Mouse (Mus musculus): ENCODE results near the gene AW822073. TPM values are rescaled to one million over a fixed set of nuclear protein-coding genes. Genes with fewer than 3 reads are reported as not detected.
"Not testable (repeated sequence)": the region's sequence is repeated elsewhere in the genome, so short reads cannot be mapped to it uniquely, and the experiment has no call there.

Gene AW822073
- not detected in 2 replicates for polyA plus RNA-seq (2015; fragmentation: Nextera tagmentation; extraction: Ambion mirVana)

DNA sequence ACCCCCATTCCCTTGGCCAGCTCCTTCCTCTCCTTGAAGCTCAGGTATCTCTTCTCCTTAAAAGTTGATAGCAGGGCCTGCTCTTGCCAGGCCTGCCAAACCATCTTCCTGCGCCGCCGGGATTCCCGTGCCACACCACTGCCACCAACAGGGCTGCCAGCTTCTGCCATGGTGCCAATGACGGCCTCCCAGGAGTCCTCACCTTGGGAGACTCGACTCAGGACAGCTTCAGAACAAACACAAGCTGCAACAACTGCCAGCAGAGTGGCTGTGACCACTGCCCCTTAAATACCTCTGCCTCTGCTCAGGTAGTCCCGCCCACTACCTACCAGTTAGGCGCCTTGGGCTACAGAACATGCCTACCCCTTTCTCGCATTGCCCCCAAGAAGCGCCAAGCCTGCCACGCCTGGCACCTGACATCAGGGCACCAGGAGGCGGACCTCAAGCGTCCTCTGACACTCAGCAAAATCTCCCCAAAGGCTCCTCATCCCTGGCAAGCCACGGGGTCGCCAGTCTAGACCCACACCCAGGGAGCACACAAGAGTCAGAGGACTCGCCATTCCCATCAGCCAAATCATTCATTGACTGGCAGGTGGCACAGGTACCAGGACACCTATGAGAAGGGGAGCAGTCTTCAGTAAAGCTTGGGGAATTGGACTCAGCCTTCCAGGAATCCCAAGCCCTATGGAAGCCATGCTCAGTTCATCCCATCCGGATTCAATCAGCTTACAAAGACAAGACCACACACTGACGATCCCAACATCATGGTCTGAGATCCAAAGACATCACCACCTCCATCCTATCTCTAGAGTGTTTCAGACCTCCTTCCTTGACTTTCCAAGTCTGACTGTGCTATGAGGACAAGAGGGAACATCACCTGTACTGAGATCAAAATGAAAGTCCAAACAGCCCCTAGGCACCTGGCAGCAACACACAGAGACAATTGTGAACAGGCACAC, at the start of gene AW822073:
TSS of gene AW822073 (minus strand) at position 104 of the 959 bp plus-strand sequence.
- not testable (repeated sequence) for H3K4me2 ChIP-seq; H3K27me3 ChIP-seq; H3K4me3 ChIP-seq; H3K9me3 ChIP-seq; ATAC-seq (ENCODE audit: low FRiP score, low read depth); H3K27ac ChIP-seq (replicated peaks); H3K36me3 ChIP-seq; H3K4me1 ChIP-seq (replicated peaks); H3K9ac ChIP-seq
- WGBS = 89% methylated on average over 18 of the region's 18 CpGs

DNA sequence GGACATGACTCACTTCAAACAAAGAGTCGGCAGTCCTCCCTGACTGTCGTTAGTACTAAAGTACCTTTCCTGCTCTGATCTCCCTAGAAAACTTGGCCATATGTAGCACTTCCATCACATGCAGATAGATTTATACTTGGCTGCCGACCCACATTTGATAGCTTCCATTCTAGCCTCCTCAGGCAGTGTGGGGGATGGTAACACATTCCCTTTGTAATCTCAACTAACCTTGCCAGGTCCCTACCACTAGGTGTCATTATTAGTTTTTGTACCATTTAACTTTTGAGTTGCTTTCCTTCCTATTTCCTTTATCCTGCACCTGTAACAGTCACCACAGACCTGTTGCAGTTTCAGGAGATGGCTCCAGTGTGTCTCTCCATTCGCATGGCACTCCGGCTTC, 33.7 kb upstream of the AW822073 start:
- Histone ChIP-seq H3K27me3 (no peaks in the 10 kb centered on the region), H3K9me3 (no peaks in the 10 kb centered on the region), H3K36me3 (peaks cover 40% of the 10 kb centered on the region), H3K4me1 (replicated peaks) (peaks cover 17% of the 10 kb centered on the region), H3K27ac (replicated peaks) (no peak overlapping the region), H3K9ac (no peak overlapping the region), H3K4me3 (no peak overlapping the region), H3K4me2 (no peak overlapping the region)
- no peak for ATAC-seq (ENCODE audit: low FRiP score, low read depth)
- WGBS = 83% methylated on average over 5 of the region's 5 CpGs

DNA sequence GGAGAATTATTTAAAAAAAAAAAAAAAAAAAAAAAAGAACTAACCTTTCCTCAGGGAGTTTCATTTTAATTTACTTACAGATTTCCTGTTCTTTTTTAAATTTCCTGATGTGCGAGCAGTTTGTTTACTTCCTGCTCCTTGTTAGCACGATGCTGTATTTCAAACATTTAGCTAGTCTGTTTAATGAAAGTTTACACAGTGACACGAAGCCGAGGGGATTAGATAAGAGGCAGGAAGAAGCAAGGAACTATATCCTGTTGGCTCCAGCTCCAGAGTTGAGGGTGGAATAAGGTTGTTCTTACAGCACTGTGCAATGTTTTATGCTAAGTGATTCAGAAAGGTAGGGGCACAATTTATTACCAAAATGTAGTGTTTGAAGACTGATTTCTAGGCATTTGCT, 31.2 kb upstream of the AW822073 start:
- 7% methylated on average over 4 of the region's 4 CpGs for WGBS
- H3K9ac ChIP-seq = peak overlapping the region; percentile 91
- H3K36me3 ChIP-seq = peaks cover 22% of the 10 kb centered on the region
- H3K4me2 ChIP-seq = peak overlapping the region; percentile 69
- H3K4me3 ChIP-seq = peak overlapping the region; percentile 93
- H3K4me1 ChIP-seq (replicated peaks) = peaks cover 17% of the 10 kb centered on the region
- peak overlapping the region; percentile 87; the same call in 1 of the 2 replicates for H3K27ac ChIP-seq (replicated peaks)
- H3K9me3 ChIP-seq = no peaks in the 10 kb centered on the region
- no peak for ATAC-seq (ENCODE audit: low FRiP score, low read depth)
- no peaks in the 10 kb centered on the region for H3K27me3 ChIP-seq

DNA sequence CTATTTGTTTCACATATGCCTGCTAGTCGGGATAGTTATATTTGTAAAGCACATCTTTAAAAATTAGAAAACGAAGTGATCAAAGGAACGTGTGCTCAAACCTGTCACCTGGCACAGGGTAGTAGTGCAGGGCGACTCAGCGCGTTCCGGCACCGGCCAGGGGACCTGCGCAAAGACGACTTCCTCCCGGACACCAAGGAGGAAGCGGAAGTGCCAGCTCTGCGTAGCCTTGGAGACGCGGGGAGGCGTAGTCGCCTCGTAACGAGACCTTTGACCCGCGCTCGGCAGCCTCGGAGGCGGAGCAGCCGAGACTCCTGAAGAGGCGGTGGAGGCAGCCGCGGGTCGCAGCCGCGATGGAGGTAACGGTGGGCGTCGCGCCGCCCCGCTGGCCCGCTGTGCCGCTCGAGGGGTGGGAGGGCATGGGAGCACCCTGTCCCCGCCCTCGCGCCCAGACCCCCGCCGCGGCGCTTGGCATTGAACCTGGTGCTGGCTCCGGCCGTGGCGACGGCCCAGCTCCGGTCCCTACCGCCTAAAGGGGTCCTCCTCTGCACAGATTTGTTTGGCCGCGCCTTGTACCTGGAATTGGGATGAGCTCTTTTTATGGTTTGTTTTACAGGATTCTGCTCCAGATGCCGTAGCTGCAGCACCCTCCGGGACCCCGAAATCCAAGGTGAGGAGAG, 30.6 kb upstream of the AW822073 start, which contains the start of gene Gcc2:
TSS of gene Gcc2 (plus strand) at position 285 of the 680 bp plus-strand sequence.
- Histone ChIP-seq H3K27ac (replicated peaks) (peak within 1 kb of the TSS; percentile 87), H3K4me1 (replicated peaks) (peaks cover 17% of the 10 kb centered on the region), H3K27me3 (no peaks in the 10 kb centered on the region), H3K4me3 (peak within 1 kb of the TSS; percentile 93), H3K4me2 (peak within 1 kb of the TSS; percentile 69), H3K9me3 (no peaks in the 10 kb centered on the region), H3K36me3 (peaks cover 18% of the 10 kb centered on the region), H3K9ac (peak within 1 kb of the TSS; percentile 91)
- WGBS = under 1% methylated on average over 44 of the region's 58 CpGs
- ATAC-seq (ENCODE audit: low FRiP score, low read depth) = peak; percentile 99

DNA sequence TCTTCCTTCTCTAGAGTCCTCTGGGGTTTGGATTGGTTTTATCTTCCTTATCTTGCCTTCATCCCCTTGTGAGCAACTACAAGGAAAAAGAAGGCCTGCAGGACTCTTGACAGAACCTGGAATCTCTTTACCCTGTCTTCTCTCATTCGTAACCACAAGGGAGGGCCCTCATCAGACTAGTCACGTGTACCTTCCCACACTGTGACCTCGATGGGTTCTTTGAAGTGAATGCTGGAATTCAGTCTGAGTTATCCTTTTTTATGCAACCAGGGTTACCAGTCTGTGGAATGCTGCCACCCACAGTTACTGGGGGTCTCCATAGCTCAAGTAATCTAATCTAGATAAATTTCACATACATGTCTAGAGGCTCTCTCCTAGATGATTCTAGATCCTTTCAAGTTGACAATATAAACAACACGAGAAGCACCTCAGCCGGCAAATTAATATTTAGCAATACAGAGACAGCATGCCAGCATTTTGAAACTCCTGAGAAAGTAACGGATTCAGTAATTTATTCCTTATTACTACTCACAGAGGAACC, 30.0 kb upstream of the AW822073 start:
- Histone ChIP-seq H3K4me1 (replicated peaks) (peaks cover 17% of the 10 kb centered on the region), H3K4me2 (peak overlapping the region; percentile 69), H3K27me3 (no peaks in the 10 kb centered on the region), H3K9me3 (no peaks in the 10 kb centered on the region), H3K9ac (peak overlapping the region; percentile 91), H3K4me3 (peak overlapping the region; percentile 93), H3K27ac (replicated peaks) (peak overlapping the region; percentile 87), H3K36me3 (peaks cover 11% of the 10 kb centered on the region)
- peak; percentile 36 for ATAC-seq (ENCODE audit: low FRiP score, low read depth)
- WGBS = 20% methylated on average over 6 of the region's 6 CpGs

DNA sequence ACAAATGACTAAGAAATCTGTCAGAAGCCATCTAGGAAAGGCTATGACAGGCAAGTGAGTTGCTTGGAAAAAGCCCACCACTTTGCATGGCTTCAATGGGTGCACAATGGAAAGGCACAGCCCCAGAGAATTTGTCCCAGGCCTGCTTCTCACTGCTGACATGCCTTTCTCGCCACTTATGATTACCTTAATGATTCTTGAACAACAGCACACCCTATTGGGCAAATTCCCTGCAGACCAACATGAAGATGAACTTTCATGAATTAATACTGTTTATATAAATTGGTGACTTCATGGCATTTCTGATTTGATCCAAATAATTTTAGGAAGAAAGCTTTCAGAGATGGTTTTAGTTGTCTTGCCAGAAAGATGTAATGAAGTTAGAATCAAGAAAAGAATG, 24.8 kb upstream of the AW822073 start:
- H3K9ac ChIP-seq = no peak overlapping the region
- ATAC-seq (ENCODE audit: low FRiP score, low read depth) = no peak
- H3K4me2 ChIP-seq = no peak overlapping the region
- no peak overlapping the region for H3K4me3 ChIP-seq
- WGBS = 21% methylated on average over 1 of the region's 1 CpGs
- H3K27ac ChIP-seq (replicated peaks) = no peak overlapping the region
- H3K36me3 ChIP-seq = no peaks in the 10 kb centered on the region
- H3K4me1 ChIP-seq (replicated peaks) = peaks cover 3% of the 10 kb centered on the region
- no peaks in the 10 kb centered on the region for H3K27me3 ChIP-seq
- no peaks in the 10 kb centered on the region for H3K9me3 ChIP-seq

DNA sequence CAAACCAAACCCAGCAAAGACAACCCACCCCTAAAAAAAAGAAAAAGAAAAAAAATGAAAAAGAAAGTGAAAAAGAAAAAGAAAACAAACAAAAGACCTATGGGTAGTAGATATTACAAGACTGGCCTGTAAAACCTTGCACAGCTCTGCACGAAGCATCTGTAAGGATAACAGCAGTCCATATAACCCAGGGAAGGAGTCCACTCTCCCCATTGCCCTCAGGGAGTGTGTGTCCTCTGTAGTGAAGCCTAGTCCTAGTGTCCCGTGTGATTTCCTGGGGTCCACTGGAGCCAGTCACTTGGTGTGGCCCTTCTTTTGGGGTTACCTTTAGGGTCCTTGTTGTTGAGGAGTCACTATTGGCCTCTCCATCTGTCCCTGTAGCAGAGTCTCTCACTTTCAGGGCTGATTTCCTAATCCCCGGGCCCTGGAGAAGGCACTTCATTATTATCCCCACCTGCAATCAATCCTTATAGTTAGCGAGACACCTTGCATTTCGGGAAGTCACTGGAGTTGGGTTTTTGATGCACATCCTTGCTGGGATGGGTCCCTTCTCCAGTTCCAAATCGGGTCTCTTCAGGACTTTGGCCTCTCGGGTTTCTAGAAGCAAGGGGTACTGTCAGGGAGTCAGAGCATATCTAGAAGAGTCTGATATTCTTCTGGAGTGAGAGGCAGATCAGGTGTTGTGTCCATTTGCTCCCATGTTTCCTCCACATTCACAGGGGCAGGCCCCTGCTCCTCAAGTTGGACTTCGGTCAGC, 14.4 kb upstream of the AW822073 start:
- H3K27ac ChIP-seq (replicated peaks); H3K27me3 ChIP-seq; H3K4me3 ChIP-seq; H3K4me2 ChIP-seq; H3K36me3 ChIP-seq; H3K9me3 ChIP-seq; H3K4me1 ChIP-seq (replicated peaks); H3K9ac ChIP-seq: not testable (repeated sequence)
- 88% methylated on average over 8 of the region's 8 CpGs for WGBS
- ATAC-seq (ENCODE audit: low FRiP score, low read depth) = peak; percentile 78; the same call in 1 of the 2 replicates

DNA sequence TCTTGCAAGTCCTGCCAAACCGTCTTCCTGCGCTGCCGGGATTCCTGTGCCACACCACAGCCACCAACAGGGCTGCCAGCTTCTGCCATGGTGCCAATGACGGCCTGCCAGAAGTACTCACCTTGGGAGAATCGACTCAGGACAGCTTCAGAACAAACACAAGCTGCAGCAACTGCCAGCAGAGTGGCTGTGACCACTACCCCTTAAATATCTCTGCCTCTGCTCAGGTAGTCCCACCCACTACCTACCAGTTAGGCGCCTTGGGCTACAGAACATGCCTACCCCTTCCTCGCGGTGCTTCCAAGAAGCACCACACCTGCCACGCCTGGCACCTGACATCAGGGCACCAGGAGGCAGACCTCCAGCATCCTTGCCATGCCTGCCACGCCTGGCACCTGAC, 11.9 kb upstream of the AW822073 start, which contains the start of gene Gm4981:
TSS of gene Gm4981 (minus strand) at position 89 of the 400 bp plus-strand sequence.
- no peak for ATAC-seq (ENCODE audit: low FRiP score, low read depth)
- no peaks in the 10 kb centered on the region for H3K27me3 ChIP-seq
- H3K27ac ChIP-seq (replicated peaks) = no peak within 1 kb of the TSS
- WGBS = 88% methylated on average over 10 of the region's 10 CpGs
- H3K4me2 ChIP-seq = no peak within 1 kb of the TSS
- H3K9ac ChIP-seq = no peak within 1 kb of the TSS
- H3K9me3 ChIP-seq = peaks cover 12% of the 10 kb centered on the region
- no peak within 1 kb of the TSS for H3K4me3 ChIP-seq
- no peaks in the 10 kb centered on the region for H3K36me3 ChIP-seq
- no peaks in the 10 kb centered on the region for H3K4me1 ChIP-seq (replicated peaks)

DNA sequence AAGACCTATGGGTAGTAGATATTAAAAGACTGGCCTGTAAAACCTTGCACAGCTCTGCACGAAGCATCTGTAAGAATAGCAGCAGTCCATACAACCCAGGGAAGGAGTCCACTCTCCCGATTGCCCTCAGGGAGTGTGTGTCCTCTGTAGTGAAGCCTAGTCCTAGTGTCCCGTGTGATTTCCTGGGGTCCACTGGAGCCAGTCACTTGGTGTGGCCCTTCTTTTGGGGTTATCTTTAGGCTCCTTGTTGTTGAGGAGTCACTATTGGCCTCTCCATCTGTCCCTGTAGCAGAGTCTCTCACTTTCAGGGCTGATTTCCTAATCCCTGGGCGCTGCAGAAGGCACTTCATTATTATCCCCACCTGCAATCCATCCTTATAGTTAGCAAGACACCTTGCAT, 10.3 kb upstream of the AW822073 start:
- peaks cover 16% of the 10 kb centered on the region for H3K9me3 ChIP-seq
- not testable (repeated sequence) for H3K4me3 ChIP-seq; H3K27ac ChIP-seq (replicated peaks); H3K4me1 ChIP-seq (replicated peaks); H3K27me3 ChIP-seq; H3K4me2 ChIP-seq; H3K9ac ChIP-seq; ATAC-seq (ENCODE audit: low FRiP score, low read depth); H3K36me3 ChIP-seq
- WGBS = 84% methylated on average over 4 of the region's 4 CpGs

DNA sequence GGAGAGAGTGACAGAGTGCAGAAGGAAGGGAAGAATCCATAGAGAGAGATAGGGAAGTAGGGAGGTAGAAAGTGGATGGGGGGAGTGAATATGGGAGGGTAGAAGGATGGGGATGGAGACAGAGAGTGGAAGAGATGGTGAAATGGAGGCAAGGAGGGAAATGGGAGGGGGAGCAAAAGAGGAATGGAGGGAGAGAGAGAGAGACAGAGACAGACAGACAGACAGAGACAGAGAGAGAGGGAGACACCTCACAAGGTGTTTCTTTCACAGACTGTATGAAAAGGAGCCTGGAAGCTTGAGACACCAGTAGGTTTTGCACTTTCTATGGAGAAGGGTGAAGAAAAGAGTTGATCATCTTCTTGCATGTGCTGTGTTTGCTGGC, 9.0 kb upstream of the AW822073 start:
- H3K36me3 ChIP-seq; H3K4me3 ChIP-seq; H3K27me3 ChIP-seq; ATAC-seq (ENCODE audit: low FRiP score, low read depth); H3K27ac ChIP-seq (replicated peaks); H3K4me2 ChIP-seq; H3K9ac ChIP-seq; H3K4me1 ChIP-seq (replicated peaks): not testable (repeated sequence)
- H3K9me3 ChIP-seq = peaks cover 13% of the 10 kb centered on the region

DNA sequence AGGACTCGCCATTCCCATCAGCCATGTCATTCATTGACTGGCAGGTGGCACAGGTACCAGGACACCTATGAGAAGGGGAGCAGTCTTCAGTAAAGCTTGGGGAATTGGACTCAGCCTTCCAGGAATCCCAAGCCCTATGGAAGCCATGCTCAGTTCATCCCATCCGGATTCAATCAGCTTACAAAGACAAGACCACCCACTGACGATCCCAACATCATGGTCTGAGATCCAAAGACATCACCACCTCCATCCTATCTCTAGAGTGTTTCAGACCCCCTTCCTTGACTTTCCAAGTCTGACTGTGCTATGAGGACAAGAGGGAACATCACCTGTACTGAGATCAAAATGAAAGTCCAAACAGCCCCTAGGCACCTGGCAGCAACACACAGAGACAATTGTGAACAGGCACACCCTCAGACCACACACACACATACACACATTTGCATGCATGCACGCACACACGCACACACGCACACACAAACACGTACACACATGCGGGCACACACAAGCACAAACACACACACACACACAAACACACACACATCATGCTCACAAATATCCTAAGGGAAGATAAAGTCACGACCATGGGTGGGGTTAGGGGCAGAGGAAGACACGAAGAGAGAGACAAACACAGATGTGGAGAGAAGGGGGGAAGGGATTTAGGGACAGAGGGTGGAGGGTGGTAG, 8.5 kb upstream of the AW822073 start:
- H3K9ac ChIP-seq; H3K36me3 ChIP-seq; H3K4me2 ChIP-seq; H3K4me1 ChIP-seq (replicated peaks); H3K27me3 ChIP-seq; H3K27ac ChIP-seq (replicated peaks); H3K4me3 ChIP-seq: not testable (repeated sequence)
- peak; percentile 67 for ATAC-seq (ENCODE audit: low FRiP score, low read depth)
- WGBS = 76% methylated on average over 10 of the region's 10 CpGs
- H3K9me3 ChIP-seq = peaks cover 13% of the 10 kb centered on the region

Measured in hindbrain, embryonic 15.5 days (tissue).